Mouse (Mus musculus): ENCODE measurements around the gene Guca1b. TPM values are rescaled to one million over a fixed set of nuclear protein-coding genes. Genes with fewer than 3 reads are reported as not detected.

Gene Guca1b
- polyA plus RNA-seq, 2 experiments, result 0.18 to 0.44 TPM

DNA sequence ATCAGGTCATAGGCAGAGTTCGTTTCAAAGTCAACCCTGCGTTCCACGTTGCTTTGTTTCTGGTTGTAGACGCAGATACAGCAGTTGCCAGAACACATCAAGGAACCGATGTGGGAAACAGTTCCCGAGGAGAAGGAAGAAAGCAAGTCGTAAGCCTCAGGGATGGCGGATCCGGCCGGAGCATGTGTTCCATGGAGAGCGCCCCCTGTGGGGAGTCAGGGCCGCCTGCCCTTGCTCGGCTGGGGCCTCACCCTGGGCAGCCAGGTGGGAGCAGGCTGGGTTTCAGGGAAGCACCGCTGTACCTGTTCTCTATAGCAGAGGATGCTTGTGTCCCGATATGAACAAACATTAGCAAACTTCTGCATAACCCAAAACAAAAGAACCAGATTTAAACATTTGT lies 7.1 kb upstream of the Guca1b start:
- no peak overlapping the region for H3K27ac ChIP-seq
- H3K4me1 ChIP-seq (replicated peaks; ENCODE audit: control insufficient read depth in 2 of 2, insufficient read depth in 2 of 2, low read length in 1 of 2), result no peaks in the 10 kb centered on the region
- TF ChIP-seq EP300 (IDR thresholded peaks at IDR 0.05; ENCODE audit: low read depth), result no peak
- TF ChIP-seq CTCF (IDR thresholded peaks at IDR 0.05; ENCODE audit: low read depth), result peak; percentile 40
- DNase-seq (ENCODE audit: low read depth in 3 of 3, low spot score in 3 of 3) (no peak), ATAC-seq (ENCODE audit: insufficient read depth) (no peak)
- H3K4me3 ChIP-seq (ENCODE audit: insufficient read depth in 1 of 2, low read depth in 2 of 2, low read length in 2 of 2), result no peak overlapping the region
- peaks cover 18% of the 10 kb centered on the region for H3K36me3 ChIP-seq (replicated peaks; ENCODE audit: control insufficient read depth, insufficient read depth, low read depth)
- H3K9me3 ChIP-seq (ENCODE audit: control insufficient read depth, low read length), result no peaks in the 10 kb centered on the region
- no peak overlapping the region for H3K4me2 ChIP-seq (ENCODE audit: low read depth)
- H3K9ac ChIP-seq (replicated peaks), result no peak overlapping the region
- 80% methylated on average over 15 of the region's 15 CpGs for WGBS (ENCODE audit: insufficient replicate concordance)
- no peaks in the 10 kb centered on the region for H3K27me3 ChIP-seq (ENCODE audit: control insufficient read depth, insufficient read depth, low read length)

DNA sequence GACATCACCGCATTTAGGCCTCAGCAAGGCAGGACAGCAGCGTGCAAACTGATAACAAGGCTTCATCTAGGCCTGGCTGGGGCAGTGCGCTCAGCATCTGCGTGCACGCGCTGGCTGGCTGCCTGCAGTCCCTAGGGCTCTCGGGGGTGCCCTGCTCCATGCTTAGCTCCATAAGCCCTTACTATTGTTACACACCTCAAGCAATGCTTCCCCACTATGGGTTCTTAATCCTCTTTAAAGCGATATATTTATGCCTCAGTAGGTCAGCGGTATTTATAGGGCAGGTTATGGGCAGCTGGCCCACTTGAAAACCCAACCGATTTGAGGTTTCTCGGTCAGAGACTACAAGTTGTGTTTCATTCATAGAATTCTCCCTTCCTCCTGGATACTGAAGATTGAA lies 3.3 kb upstream of the Guca1b start:
- no peaks in the 10 kb centered on the region; the same call in 1 of the 2 replicates for H3K9me3 ChIP-seq (ENCODE audit: control insufficient read depth, low read length)
- TF ChIP-seq CTCF (IDR thresholded peaks at IDR 0.05; ENCODE audit: low read depth), result no peak
- H3K27me3 ChIP-seq (ENCODE audit: control insufficient read depth, insufficient read depth, low read length), result no peaks in the 10 kb centered on the region
- 76% methylated on average over 11 of the region's 11 CpGs for WGBS (ENCODE audit: insufficient replicate concordance)
- H3K36me3 ChIP-seq (replicated peaks; ENCODE audit: control insufficient read depth, insufficient read depth, low read depth), result peaks cover 3% of the 10 kb centered on the region
- no peak overlapping the region for H3K27ac ChIP-seq
- no peak overlapping the region for H3K4me2 ChIP-seq (ENCODE audit: low read depth)
- no peak for ATAC-seq (ENCODE audit: insufficient read depth)
- H3K4me3 ChIP-seq (ENCODE audit: insufficient read depth in 1 of 2, low read depth in 2 of 2, low read length in 2 of 2), result no peak overlapping the region
- H3K9ac ChIP-seq (replicated peaks), result no peak overlapping the region
- DNase-seq (ENCODE audit: low read depth in 3 of 3, low spot score in 3 of 3), result no peak
- no peaks in the 10 kb centered on the region for H3K4me1 ChIP-seq (replicated peaks; ENCODE audit: control insufficient read depth in 2 of 2, insufficient read depth in 2 of 2, low read length in 1 of 2)

DNA sequence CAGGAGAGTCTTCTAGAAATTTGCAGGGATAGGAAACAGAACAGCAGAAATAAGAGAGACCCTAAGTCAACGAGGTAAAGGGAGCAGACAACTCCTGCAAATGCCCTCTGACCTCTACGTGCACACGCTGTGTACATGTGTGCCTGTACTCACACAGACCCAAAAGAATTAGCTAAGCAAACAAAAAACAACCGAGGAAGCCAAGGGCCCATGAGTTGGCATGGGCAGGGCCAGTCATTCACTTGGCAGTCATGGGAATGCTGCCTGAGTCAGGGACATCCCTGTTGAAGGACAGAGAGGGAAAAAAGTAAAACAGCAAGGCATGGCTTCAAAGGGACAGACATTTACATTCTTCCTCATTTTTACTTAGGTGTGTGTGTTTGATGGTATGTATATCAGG lies 1.9 kb upstream of the Guca1b start:
- DNase-seq (ENCODE audit: low read depth in 3 of 3, low spot score in 3 of 3) (no peak), ATAC-seq (ENCODE audit: insufficient read depth) (no peak)
- Histone ChIP-seq H3K9ac (replicated peaks) (no peak overlapping the region), H3K4me2 (ENCODE audit: low read depth) (no peak overlapping the region), H3K9me3 (ENCODE audit: control insufficient read depth, low read length) (no peaks in the 10 kb centered on the region; the same call in 1 of the 2 replicates), H3K27me3 (ENCODE audit: control insufficient read depth, insufficient read depth, low read length) (no peaks in the 10 kb centered on the region), H3K27ac (no peak overlapping the region), H3K36me3 (replicated peaks; ENCODE audit: control insufficient read depth, insufficient read depth, low read depth) (peaks cover 3% of the 10 kb centered on the region), H3K4me3 (ENCODE audit: insufficient read depth in 1 of 2, low read depth in 2 of 2, low read length in 2 of 2) (no peak overlapping the region), H3K4me1 (replicated peaks; ENCODE audit: control insufficient read depth in 2 of 2, insufficient read depth in 2 of 2, low read length in 1 of 2) (no peaks in the 10 kb centered on the region)
- no peak for TF ChIP-seq EP300 (IDR thresholded peaks at IDR 0.05; ENCODE audit: low read depth)
- no peak for TF ChIP-seq CTCF (IDR thresholded peaks at IDR 0.05; ENCODE audit: low read depth)
- 74% methylated on average over 4 of the region's 4 CpGs for WGBS (ENCODE audit: insufficient replicate concordance)

DNA sequence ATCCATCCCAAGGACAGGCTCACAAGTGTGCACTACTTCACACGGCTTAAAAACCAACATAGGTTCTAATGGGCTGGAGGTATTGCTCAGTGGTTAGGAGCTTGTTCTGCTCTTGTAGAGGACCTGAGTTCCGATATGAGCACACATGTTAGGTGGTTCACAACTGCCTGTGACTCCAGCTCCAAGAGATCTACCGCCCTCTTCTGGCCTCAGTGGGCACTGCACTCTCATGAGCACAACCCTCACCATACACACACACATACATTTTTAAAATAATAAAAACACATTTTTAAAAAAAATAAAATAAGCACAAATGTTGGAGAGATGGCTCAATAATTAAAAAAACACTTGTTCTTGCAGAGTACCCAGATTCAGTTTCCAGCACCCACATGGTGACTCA lies 1.1 kb upstream of the Guca1b start:
- TF ChIP-seq EP300 (IDR thresholded peaks at IDR 0.05; ENCODE audit: low read depth) (no peak), CTCF (IDR thresholded peaks at IDR 0.05; ENCODE audit: low read depth) (peak; percentile 57)
- Histone ChIP-seq H3K36me3 (replicated peaks; ENCODE audit: control insufficient read depth, insufficient read depth, low read depth) (no peaks in the 10 kb centered on the region; the same call in none of the 2 replicates), H3K4me1 (replicated peaks; ENCODE audit: control insufficient read depth in 2 of 2, insufficient read depth in 2 of 2, low read length in 1 of 2) (no peaks in the 10 kb centered on the region), H3K9me3 (ENCODE audit: control insufficient read depth, low read length) (no peaks in the 10 kb centered on the region; the same call in 1 of the 2 replicates), H3K9ac (replicated peaks) (no peak overlapping the region), H3K27me3 (ENCODE audit: control insufficient read depth, insufficient read depth, low read length) (no peaks in the 10 kb centered on the region), H3K4me3 (ENCODE audit: insufficient read depth in 1 of 2, low read depth in 2 of 2, low read length in 2 of 2) (no peak overlapping the region), H3K27ac (no peak overlapping the region), H3K4me2 (ENCODE audit: low read depth) (no peak overlapping the region)
- WGBS (ENCODE audit: insufficient replicate concordance), result 69% methylated on average over 3 of the region's 3 CpGs
- ATAC-seq (ENCODE audit: insufficient read depth), result no peak
- DNase-seq (ENCODE audit: low read depth in 3 of 3, low spot score in 3 of 3), result no peak

DNA sequence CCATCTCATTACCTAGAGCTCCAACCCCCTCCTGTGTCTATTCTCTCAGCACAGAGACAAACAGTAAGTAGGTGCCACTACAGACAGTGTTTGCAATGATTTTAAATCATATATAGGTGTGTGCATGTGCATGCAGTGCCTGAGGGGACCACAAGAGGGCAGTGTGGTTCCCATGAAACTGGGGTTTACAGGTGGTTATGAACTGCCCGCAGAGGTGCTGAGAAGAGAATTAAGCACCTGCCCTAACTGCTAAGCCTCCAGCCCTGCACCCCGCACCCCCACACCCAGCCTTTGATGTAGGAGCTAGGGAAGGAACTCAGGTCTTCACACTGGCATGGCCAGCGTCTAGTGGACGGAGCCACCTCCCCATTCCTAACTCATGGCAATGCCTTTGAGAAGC lies 1.5 kb downstream of the Guca1b start:
- no peak overlapping the region for H3K4me3 ChIP-seq (ENCODE audit: insufficient read depth in 1 of 2, low read depth in 2 of 2, low read length in 2 of 2)
- DNase-seq (ENCODE audit: low read depth in 3 of 3, low spot score in 3 of 3), result no peak
- no peaks in the 10 kb centered on the region for H3K27me3 ChIP-seq (ENCODE audit: control insufficient read depth, insufficient read depth, low read length)
- H3K4me1 ChIP-seq (replicated peaks; ENCODE audit: control insufficient read depth in 2 of 2, insufficient read depth in 2 of 2, low read length in 1 of 2), result no peaks in the 10 kb centered on the region
- no peak overlapping the region for H3K4me2 ChIP-seq (ENCODE audit: low read depth)
- H3K36me3 ChIP-seq (replicated peaks; ENCODE audit: control insufficient read depth, insufficient read depth, low read depth), result no peaks in the 10 kb centered on the region
- H3K9ac ChIP-seq (replicated peaks), result no peak overlapping the region
- no peak overlapping the region for H3K27ac ChIP-seq
- 52% methylated on average over 4 of the region's 4 CpGs for WGBS (ENCODE audit: insufficient replicate concordance)
- no peak for ATAC-seq (ENCODE audit: insufficient read depth)
- TF ChIP-seq EP300 (IDR thresholded peaks at IDR 0.05; ENCODE audit: low read depth) (no peak), CTCF (IDR thresholded peaks at IDR 0.05; ENCODE audit: low read depth) (peak; percentile 94)
- no peaks in the 10 kb centered on the region; the same call in 1 of the 2 replicates for H3K9me3 ChIP-seq (ENCODE audit: control insufficient read depth, low read length)

Measured in liver, embryonic 14.5 days (tissue).